Mouse (Mus musculus) liver, embryonic 14.5 days (tissue): ENCODE measurements at regions not wholly inside any gene's neighbourhood (a gene's known extent, or its start where the extent isn't known, plus 50 kb on each side); places are given as distances from the start of the nearest gene placed in this dataset.

ENCODE experiments used
- ATAC-seq: fragments of 200-750 bp; cut with Nextera tagmentation; 2 replicates; pipeline ENCODE4 v1.8.0; 2017; ENCODE audit warnings: moderate number of reproducible peaks, mild to moderate bottlenecking, moderate library complexity; ENCODE audit not compliant: insufficient read depth
- DNase-seq, 3 experiments: peaks; one replicate each; pipeline ENCODE4 v3.0.0-alpha.2; 2012 to 2013; ENCODE audit warnings: low read depth in 3 of 3, low spot score in 3 of 3
- H3K27ac ChIP-seq: fragments of 300-500 bp; sonication (generic); 2 replicates; pipeline ENCODE4 v1.5.1; 2014; ENCODE audit warnings: moderate library complexity, mild to moderate bottlenecking, control low read depth, inconsistent platforms
- H3K27me3 ChIP-seq: fragments of 300-500 bp; sonication (generic); 2 replicates; pipeline ENCODE4 v1.6.1; 2014; ENCODE audit warnings: mild to moderate bottlenecking, low read length, moderate library complexity; ENCODE audit not compliant: control insufficient read depth, insufficient read depth
- H3K36me3 ChIP-seq: fragments of 300-500 bp; sonication (generic); replicated peaks from 2 replicates; pipeline ENCODE4 v1.6.1; 2014; ENCODE audit warnings: low read depth; ENCODE audit not compliant: control insufficient read depth, insufficient read depth
- H3K4me1 ChIP-seq, 2 experiments: fragments of 200-500 bp in 1 of 2; fragments of 300-500 bp in 1 of 2; sonication (generic) in 1 of 2; replicated peaks; 2 replicates each; pipeline ENCODE4 v1.6.1; 2012 to 2014; ENCODE audit warnings: antibody characterized with exemption in 1 of 2, inconsistent platforms in 1 of 2, low read length in 1 of 2; ENCODE audit not compliant: control insufficient read depth in 2 of 2, insufficient read depth in 2 of 2
- H3K4me2 ChIP-seq: fragments of 300-500 bp; sonication (generic); 2 replicates; pipeline ENCODE4 v1.6.1; 2014; ENCODE audit warnings: low read depth, mild to moderate bottlenecking, control low read depth, moderate library complexity
- H3K4me3 ChIP-seq, 2 experiments: fragments of 200-500 bp in 1 of 2; fragments of 300-500 bp in 1 of 2; sonication (generic) in 1 of 2; 2 replicates each; pipeline ENCODE4 v1.5.1; 2012 to 2014; ENCODE audit warnings: low read depth in 2 of 2, low read length in 2 of 2, mild to moderate bottlenecking in 2 of 2, control low read depth in 1 of 2, inconsistent platforms in 1 of 2, moderate library complexity in 1 of 2; ENCODE audit not compliant: insufficient read depth in 1 of 2
- H3K9ac ChIP-seq: fragments of 300-500 bp; sonication (generic); replicated peaks from 2 replicates; pipeline ENCODE4 v1.6.1; 2014; ENCODE audit warnings: mild to moderate bottlenecking, control low read depth, moderate library complexity
- H3K9me3 ChIP-seq: fragments of 300-500 bp; sonication (generic); 2 replicates; pipeline ENCODE4 v1.6.1; 2016; ENCODE audit warnings: low read length, mixed read lengths; ENCODE audit not compliant: control insufficient read depth
- CTCF ChIP-seq: IDR thresholded peaks from 2 replicates; pipeline ENCODE4 v1.5.1; 2016; ENCODE audit warnings: antibody characterized with exemption, low read depth, control low read depth
- EP300 ChIP-seq: IDR thresholded peaks from 2 replicates; pipeline ENCODE4 v1.6.1; 2016; ENCODE audit warnings: antibody characterized with exemption, low read depth
- WGBS: fragments of 180-500 bp; shearing (Covaris S2); extraction: QIAGEN DNeasy Blood & Tissue Kit; methylation state at CpG from one replicate; pipeline ENCODE4 v1.1.7; 2014; ENCODE audit not compliant: insufficient replicate concordance; 5-methylcytosine and 5-hydroxymethylcytosine counted together

- no peak overlapping the region for H3K27ac ChIP-seq
- H3K4me2 ChIP-seq: no peak overlapping the region
- 51% methylated on average over 7 of the region's 7 CpGs for WGBS
- ATAC-seq (no peak), DNase-seq (no peak)
- no peaks in the 10 kb centered on the region for H3K27me3 ChIP-seq
- H3K9me3 ChIP-seq: no peaks in the 10 kb centered on the region
- no peaks in the 10 kb centered on the region for H3K36me3 ChIP-seq
- no peak overlapping the region for H3K9ac ChIP-seq
- TF ChIP-seq EP300 (no peak), CTCF (no peak)
- no peaks in the 10 kb centered on the region for H3K4me1 ChIP-seq
- H3K4me3 ChIP-seq: no peak overlapping the region
These were observed 211.8 kb downstream of the Pdcd6ip start for GRCm38 (mm10) chr9:113496176-113496732.

GRCm38 (mm10) chr9:113488651-113489050, 219.4 kb downstream of the Pdcd6ip start:
- no peaks in the 10 kb centered on the region for H3K36me3 ChIP-seq
- H3K27ac ChIP-seq: no peak overlapping the region
- no peak overlapping the region for H3K9ac ChIP-seq
- 53% methylated on average over 6 of the region's 6 CpGs for WGBS
- no peaks in the 10 kb centered on the region for H3K9me3 ChIP-seq
- H3K4me1 ChIP-seq: no peaks in the 10 kb centered on the region
- no peak overlapping the region for H3K4me3 ChIP-seq
- TF ChIP-seq EP300 (no peak), CTCF (no peak)
- no peak overlapping the region for H3K4me2 ChIP-seq
- H3K27me3 ChIP-seq: no peaks in the 10 kb centered on the region
- no peak for DNase-seq
- ATAC-seq: no peak

- no peak overlapping the region for H3K9ac ChIP-seq
- ATAC-seq (no peak), DNase-seq (no peak)
- WGBS: 65% methylated on average over 6 of the region's 6 CpGs
- H3K36me3 ChIP-seq: no peaks in the 10 kb centered on the region
- H3K27me3 ChIP-seq: no peaks in the 10 kb centered on the region
- no peaks in the 10 kb centered on the region for H3K9me3 ChIP-seq
- no peaks in the 10 kb centered on the region for H3K4me1 ChIP-seq
- H3K4me2 ChIP-seq: no peak overlapping the region
- no peak overlapping the region for H3K4me3 ChIP-seq
- H3K27ac ChIP-seq: no peak overlapping the region
- TF ChIP-seq EP300: no peak
- no peak for TF ChIP-seq CTCF
These were observed 221.5 kb downstream of the Pdcd6ip start for GRCm38 (mm10) chr9:113486494-113487081.

DNA sequence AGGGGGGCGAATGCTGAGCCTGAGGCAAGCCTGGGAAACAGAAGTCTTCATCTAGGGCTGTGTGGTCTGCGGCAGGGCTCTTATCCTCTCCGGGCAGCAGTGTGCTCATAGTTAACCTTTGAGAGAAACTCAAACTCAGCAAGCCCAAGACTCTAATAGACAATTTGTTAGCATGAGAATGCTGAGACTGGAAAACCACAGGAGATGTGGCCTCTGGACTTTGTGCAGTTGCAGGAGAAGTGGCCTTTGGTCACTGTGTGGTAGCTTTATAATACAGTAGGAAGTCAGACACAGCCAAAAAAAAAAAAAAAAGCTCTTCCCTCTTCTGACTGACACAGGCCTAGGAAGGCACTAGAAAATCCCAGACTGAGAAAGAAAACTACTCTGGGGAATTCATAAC, 228.2 kb downstream of the Pdcd6ip start:
- no peaks in the 10 kb centered on the region for H3K4me1 ChIP-seq
- no peaks in the 10 kb centered on the region for H3K27me3 ChIP-seq
- no peak for TF ChIP-seq CTCF
- TF ChIP-seq EP300: no peak
- H3K9me3 ChIP-seq: no peaks in the 10 kb centered on the region
- WGBS: 50% methylated on average over 3 of the region's 3 CpGs
- ATAC-seq (no peak), DNase-seq (no peak)
- no peak overlapping the region for H3K9ac ChIP-seq
- H3K4me2 ChIP-seq: no peak overlapping the region
- no peak overlapping the region for H3K27ac ChIP-seq
- no peaks in the 10 kb centered on the region for H3K36me3 ChIP-seq
- H3K4me3 ChIP-seq: no peak overlapping the region

DNA sequence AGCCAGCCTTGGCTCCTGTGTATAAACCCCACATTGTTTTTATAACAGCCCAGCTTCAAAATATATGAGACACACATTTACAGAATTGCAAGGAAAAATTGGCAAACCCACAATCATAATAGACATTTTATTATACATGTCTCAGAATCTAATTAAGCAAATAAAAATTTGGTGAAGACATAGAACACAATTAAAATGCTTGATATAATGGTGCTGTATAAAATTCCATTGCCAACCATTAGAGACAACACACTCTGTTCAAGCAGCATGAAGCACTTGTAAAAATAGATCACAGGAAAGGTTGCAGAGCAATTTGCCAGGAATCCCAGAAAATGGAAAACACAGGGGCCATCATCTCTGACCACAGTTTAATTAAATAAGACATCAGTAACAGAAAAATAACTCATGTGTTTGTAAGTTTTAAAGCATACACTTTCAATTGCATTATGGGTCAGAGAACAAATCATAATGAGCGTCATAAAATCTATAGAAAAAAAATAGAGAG, 229.2 kb downstream of the Pdcd6ip start:
- DNase-seq: no peak
- Histone ChIP-seq H3K4me3 (no peak overlapping the region), H3K9ac (no peak overlapping the region), H3K27me3 (no peaks in the 10 kb centered on the region), H3K36me3 (no peaks in the 10 kb centered on the region), H3K4me2 (no peak overlapping the region), H3K9me3 (no peaks in the 10 kb centered on the region), H3K4me1 (no peaks in the 10 kb centered on the region), H3K27ac (no peak overlapping the region)
- no peak for ATAC-seq
- 49% methylated on average over 1 of the region's 1 CpGs for WGBS
- TF ChIP-seq CTCF: no peak
- no peak for TF ChIP-seq EP300
